Mouse (Mus musculus) brown adipose tissue, adult 24 weeks (tissue): ENCODE data around the gene Pth. TPM values are rescaled to one million over a fixed set of nuclear protein-coding genes. Genes with fewer than 3 reads are reported as not detected.

Experiments
- H3K27ac ChIP-seq: fragments of 200-500 bp; replicated peaks from 2 replicates; pipeline ENCODE4 v1.5.1; 2012; ENCODE audit warnings: low read depth, mild to moderate bottlenecking, low read length
- H3K4me1 ChIP-seq: fragments of 200-500 bp; 2 replicates; pipeline ENCODE4 v1.6.1; 2012; ENCODE audit warnings: low read length, mixed read lengths; ENCODE audit not compliant: control insufficient read depth, insufficient read depth, insufficient read length
- H3K4me3 ChIP-seq: fragments of 200-500 bp; 2 replicates; pipeline ENCODE4 v1.5.1; 2012; ENCODE audit warnings: low read depth, mild to moderate bottlenecking, low read length, moderate library complexity; ENCODE audit not compliant: insufficient read depth
- polyA plus RNA-seq: library from polyadenylated mRNA; stranded (reverse); fragments of >200 nt; gene quantifications from 2 replicates; pipeline ENCODE4 v1.2.4, GENCODE M21; 2012; ENCODE audit not compliant: missing spikeins, insufficient read depth, insufficient read length

The Pth gene
- polyA plus RNA-seq, 1 experiment = not detected

DNA sequence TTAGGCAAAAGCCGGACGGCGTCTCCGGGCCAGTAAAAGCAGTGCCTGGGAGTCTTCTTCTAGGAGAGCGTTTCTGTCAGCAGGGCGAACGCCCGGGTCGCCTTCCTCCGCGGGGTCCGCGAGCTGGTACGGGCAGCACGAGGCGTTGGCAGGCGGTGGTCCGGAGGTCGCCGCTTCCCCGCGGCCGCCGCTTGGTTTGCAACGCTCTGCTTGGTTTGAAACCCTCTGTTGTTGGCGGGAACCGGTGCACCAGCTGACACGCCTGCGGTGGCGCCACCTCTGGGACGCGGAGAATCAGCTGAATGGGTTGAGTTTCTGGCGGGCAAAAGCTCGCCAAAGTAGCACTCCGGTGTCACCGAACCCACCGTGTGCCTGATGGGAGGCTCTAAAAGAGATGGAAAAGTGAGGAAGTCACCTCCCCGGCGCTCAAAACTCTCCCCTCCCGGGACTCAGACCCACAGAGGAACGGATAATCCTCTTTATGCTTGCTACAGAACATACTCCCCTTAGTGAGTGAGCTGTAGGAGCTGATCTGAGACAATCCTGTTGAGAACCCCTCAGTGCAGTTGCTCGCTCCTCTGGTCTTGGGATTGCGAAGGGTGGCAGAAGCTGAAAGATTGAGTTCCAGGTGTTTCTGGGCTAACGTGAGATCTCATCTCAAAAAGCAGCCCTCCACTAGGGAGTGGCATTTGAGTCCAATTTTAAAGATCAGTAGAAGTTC is 18.6 kb downstream of the Pth start:
- 0 out of 2 replicates have a peak, but pooled peaks cover 4% of the 10 kb centered on the region for H3K4me1 ChIP-seq
- no peak overlapping the region for H3K27ac ChIP-seq

DNA sequence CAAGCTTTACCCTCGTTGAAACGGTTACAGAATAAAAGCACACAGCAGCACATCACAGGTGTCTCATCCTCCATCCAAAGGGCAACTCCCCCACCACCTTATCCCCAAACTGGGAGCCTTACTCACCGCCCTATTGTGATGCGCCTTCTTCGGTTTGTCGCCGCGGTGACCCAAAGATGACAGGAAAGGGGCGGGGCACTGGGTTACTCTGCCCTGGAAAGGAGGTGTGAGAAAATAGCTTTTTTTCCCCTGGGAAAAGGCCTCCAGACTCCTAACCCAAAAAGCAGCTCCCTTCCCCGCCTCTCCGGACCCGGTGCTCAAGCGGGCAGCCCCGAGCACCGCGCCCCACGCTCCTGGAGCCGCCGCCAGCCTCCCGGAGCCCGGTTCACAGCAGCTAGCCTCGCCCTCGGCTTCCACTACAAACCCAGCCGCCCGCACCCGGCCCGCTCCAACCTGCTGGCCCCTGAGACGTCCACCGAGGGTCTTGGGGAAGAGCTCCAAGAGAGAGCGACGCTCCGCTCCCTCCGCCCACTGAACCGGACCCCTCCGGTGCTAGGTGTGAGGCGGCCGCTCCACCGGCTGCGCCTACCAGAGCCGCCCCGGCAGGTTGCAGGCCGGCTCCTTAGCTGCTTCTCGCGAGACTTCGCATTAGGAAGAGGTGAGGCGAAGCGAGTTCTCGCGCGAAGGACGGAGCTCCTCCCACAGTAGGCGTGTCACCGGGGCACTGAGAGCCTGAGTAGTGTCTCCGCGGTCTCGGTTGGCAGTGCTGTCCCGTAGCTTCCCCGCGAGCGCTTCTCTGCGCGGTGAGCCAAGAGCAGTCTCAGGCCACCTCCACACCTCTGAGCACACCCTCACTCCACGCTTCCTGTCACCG is 19.4 kb downstream of the Pth start, which contains the start of gene Btbd10:
Btbd10 (minus strand) TSS at position 647 of the 874 bp plus-strand sequence.
- Histone ChIP-seq H3K27ac (peak within 1 kb of the TSS; percentile 62), H3K4me1 (0 out of 2 replicates have a peak, but pooled peaks cover 4% of the 10 kb centered on the region), H3K4me3 (peak within 1 kb of the TSS; percentile 90)

More for the DNA sequence above, 18.6 kb downstream of the Pth start:
- peak overlapping the region; percentile 72 for H3K4me3 ChIP-seq

DNA sequence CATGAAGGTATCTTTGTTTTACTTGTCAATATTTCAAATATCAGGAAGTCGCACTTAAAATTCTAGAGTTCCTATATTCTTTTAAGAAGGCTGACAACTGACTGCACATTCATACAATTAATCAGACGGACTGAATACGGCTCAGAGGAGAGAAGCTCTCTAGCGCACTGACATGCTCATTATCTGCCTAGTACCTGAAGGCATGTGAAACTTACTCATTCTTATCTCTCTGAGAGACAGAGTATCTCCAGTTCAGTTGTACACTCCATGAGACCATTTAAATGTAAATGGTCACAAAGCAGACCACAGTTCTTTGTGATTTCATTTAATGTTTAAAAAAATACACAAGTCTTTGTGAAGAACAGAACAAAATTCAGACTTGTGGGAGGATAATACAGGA is 20.9 kb downstream of the Pth start:
- Histone ChIP-seq H3K4me1 (0 out of 2 replicates have a peak, but pooled peaks cover 4% of the 10 kb centered on the region), H3K4me3 (no peak overlapping the region), H3K27ac (no peak overlapping the region)

DNA sequence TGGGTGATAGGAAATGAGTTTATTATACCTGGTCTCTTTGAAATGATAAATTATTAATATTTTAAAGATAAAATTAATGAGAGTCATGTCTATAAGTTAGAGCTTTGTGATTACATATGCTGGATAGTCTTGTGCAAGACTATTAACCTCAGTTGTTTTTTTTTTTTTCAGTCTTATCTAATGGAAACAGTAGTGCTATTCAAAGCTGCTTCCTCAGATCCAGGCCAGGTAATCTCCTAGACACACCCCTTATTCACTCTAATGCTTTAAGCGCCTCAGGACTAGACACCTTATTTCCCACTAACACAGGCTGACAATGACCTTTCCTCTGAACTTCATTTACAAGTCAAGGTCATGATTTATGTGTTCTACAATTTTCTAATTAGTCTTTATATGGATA is 39.3 kb downstream of the Pth start:
- Histone ChIP-seq H3K4me1 (no peaks in the 10 kb centered on the region), H3K27ac (no peak overlapping the region), H3K4me3 (no peak overlapping the region)

DNA sequence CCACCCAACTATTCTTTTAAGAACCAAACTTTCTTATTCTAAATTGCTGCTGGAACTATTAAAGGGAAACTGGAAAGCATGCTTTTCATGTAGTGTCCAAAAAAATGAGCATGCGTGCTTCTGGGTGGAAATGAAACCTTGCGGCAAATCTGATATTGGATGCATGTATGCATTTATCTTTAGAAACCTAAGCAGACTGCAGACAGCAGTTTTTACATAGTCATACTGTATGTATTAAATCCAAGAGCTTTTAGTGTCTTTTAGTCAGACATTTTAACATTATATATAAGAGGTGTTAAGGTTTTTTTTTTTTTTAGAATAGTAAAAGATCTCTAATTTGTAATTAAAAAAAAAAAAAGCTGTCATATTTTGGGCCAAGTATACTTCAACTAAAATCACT is 40.7 kb downstream of the Pth start:
- Histone ChIP-seq H3K27ac (no peak overlapping the region), H3K4me1 (no peaks in the 10 kb centered on the region), H3K4me3 (no peak overlapping the region)

DNA sequence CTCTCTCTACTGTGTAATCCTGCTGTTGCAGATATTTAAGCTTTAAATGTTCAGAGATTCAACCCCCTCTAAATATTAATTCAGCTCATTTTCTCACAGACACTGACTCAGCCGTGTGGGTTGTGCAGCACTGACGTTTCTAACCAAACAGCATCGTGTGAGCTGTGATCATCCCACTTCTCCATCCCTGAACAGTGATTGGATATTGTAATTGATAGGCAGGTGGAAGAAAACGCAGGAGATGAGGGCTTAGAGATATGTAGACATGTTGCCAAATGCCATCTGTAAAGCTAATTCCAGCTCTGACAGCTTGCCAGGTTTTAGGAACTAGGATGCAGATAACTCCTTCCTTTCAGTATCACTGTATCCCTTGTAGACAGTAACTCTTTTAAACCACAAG is 41.1 kb downstream of the Pth start:
- no peaks in the 10 kb centered on the region for H3K4me1 ChIP-seq
- H3K4me3 ChIP-seq = no peak overlapping the region
- H3K27ac ChIP-seq = no peak overlapping the region

Other genes starting within 250 kb of the Pth start
- 5.0 and 10.8 TPM in 2 replicates for gene Arntl, start 181.1 kb downstream of the Pth start, polyA plus RNA-seq
- gene Btbd10, start 19.2 kb downstream of the Pth start, polyA plus RNA-seq = 11.8 and 13.2 TPM in 2 replicates
- 8.4 and 9.4 TPM in 2 replicates for gene Far1, start 125.3 kb upstream of the Pth start, polyA plus RNA-seq